Mouse (Mus musculus) forebrain, embryonic 13.5 days (tissue): ENCODE results near the gene Olfr1022. TPM values are rescaled to one million over a fixed set of nuclear protein-coding genes. Genes with fewer than 3 reads are reported as not detected.

ENCODE experiments used
- ATAC-seq: fragments of 200-750 bp; cut with Nextera tagmentation; 2 replicates; pipeline ENCODE4 v1.8.0; 2017
- H3K27ac ChIP-seq: fragments of 300-500 bp; sonication (generic); 2 replicates; pipeline ENCODE4 v1.5.1; 2015; ENCODE audit warnings: inconsistent platforms, mild to moderate bottlenecking, moderate library complexity
- H3K27me3 ChIP-seq: fragments of 300-500 bp; sonication (generic); 2 replicates; pipeline ENCODE4 v1.6.1; 2015; ENCODE audit warnings: mild to moderate bottlenecking, inconsistent platforms
- H3K36me3 ChIP-seq: fragments of 300-500 bp; sonication (generic); 2 replicates; pipeline ENCODE4 v1.6.1; 2015; ENCODE audit warnings: mild to moderate bottlenecking, inconsistent platforms; ENCODE audit not compliant: poor library complexity, severe bottlenecking
- H3K4me1 ChIP-seq: fragments of 300-500 bp; sonication (generic); 2 replicates; pipeline ENCODE4 v1.6.1; 2015; ENCODE audit warnings: inconsistent platforms
- H3K4me2 ChIP-seq: fragments of 300-500 bp; sonication (generic); 2 replicates; pipeline ENCODE4 v1.6.1; 2015; ENCODE audit warnings: inconsistent platforms, mild to moderate bottlenecking, moderate library complexity
- H3K4me3 ChIP-seq: fragments of 300-500 bp; sonication (generic); 2 replicates; pipeline ENCODE4 v1.5.1; 2015; ENCODE audit warnings: mild to moderate bottlenecking, inconsistent platforms
- H3K9ac ChIP-seq: fragments of 300-500 bp; sonication (generic); 2 replicates; pipeline ENCODE4 v1.6.1; 2015; ENCODE audit warnings: mild to moderate bottlenecking, inconsistent platforms
- H3K9me3 ChIP-seq: fragments of 300-500 bp; sonication (generic); replicated peaks from 2 replicates; pipeline ENCODE4 v1.6.1; 2016; ENCODE audit warnings: inconsistent platforms
- WGBS: fragments of 180-500 bp; shearing (Covaris S2); methylation state at CpG from one replicate; pipeline ENCODE4 v1.1.7; 2015; 5-methylcytosine and 5-hydroxymethylcytosine counted together
- polyA plus RNA-seq: library from polyadenylated mRNA; unstranded; fragments of >200 nt; fragmentation: Nextera tagmentation; extraction: Ambion mirVana; gene quantifications from 2 replicates; pipeline ENCODE4 v1.2.1, GENCODE M21; 2015

The Olfr1022 gene
- polyA plus RNA-seq = not detected in 2 replicates

DNA sequence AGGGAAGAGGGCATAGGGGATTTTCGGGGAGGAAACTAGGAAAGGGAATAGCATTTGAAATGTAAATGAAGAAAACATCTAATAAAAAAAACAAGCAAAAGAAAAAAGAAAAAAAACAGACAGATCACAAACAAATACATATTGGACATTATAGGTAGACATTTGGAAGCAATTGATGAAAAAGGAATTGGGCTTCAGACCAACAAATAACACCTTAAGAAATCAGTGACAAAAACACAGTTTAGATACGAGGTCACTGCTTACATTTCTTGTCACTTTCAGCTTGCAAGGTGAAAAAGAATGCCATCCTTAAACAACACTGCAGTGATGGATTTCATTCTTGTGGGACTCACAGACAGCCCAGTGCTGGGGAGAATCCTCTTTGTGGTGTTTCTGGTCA is at the start of gene Olfr1022:
Gene Olfr1022 (plus strand): TSS at position 301 of the 400 bp plus-strand sequence.
- WGBS = 67% methylated on average over 2 of the region's 2 CpGs
- no peak for ATAC-seq

DNA sequence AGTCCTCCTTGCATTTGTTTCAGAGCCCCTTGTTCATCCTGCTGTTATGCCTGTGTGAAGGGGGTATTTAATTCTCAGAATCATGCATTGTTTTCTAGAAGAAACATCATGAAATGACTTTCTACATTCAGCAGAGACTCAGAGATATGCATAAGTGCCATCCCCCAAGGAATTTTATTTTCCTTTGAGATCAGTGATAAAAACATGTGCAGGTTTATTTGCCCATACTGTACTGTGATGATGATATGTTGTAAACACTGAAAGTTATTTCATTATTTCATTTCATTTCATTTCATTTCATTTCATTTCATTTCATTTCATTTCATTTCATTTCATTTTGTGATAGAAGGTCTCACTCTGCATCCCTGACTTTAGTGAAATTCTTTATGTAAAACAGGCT is 23.0 kb upstream of the Olfr1022 start, which contains the start of gene Olfr1019:
Gene Olfr1019 (minus strand): TSS at position 101 of the 400 bp plus-strand sequence.
- Histone ChIP-seq H3K9ac (no peak within 1 kb of the TSS), H3K4me2 (no peak within 1 kb of the TSS), H3K4me1 (no peaks in the 10 kb centered on the region), H3K27ac (no peak within 1 kb of the TSS), H3K27me3 (no peaks in the 10 kb centered on the region), H3K36me3 (no peaks in the 10 kb centered on the region), H3K4me3 (no peak within 1 kb of the TSS), H3K9me3 (no peaks in the 10 kb centered on the region)
- no peak for ATAC-seq

More for the DNA sequence above, at the start of gene Olfr1022:
- Histone ChIP-seq H3K4me2 (no peak within 1 kb of the TSS), H3K27me3 (no peaks in the 10 kb centered on the region), H3K9me3 (no peaks in the 10 kb centered on the region), H3K36me3 (no peaks in the 10 kb centered on the region), H3K4me3 (no peak within 1 kb of the TSS), H3K9ac (no peak within 1 kb of the TSS), H3K27ac (no peak within 1 kb of the TSS), H3K4me1 (no peaks in the 10 kb centered on the region)

DNA sequence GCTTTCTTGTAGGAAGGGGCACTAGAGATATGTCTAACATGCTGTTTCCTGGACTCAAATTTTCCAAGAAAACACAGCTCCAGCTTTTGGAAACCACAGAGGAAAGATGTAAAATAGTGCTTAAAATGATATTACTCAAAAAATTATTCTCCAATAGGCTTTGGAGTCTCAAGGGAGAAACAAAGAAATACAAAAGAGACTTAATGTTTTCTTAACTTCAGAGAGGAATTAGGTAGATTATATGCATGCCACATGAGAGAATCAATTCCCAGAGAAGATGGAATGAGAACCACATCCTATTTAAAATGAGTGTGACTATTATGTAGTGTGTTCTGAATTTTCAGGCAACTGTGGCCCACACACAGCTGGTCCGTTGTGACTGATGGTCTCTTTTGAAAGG is 21.7 kb upstream of the Olfr1022 start, which contains the start of gene Olfr1020:
Gene Olfr1020 (plus strand): TSS at position 301 of the 400 bp plus-strand sequence.
- ATAC-seq = no peak
- Histone ChIP-seq H3K4me3 (no peak within 1 kb of the TSS), H3K36me3 (no peaks in the 10 kb centered on the region), H3K4me2 (no peak within 1 kb of the TSS), H3K4me1 (no peaks in the 10 kb centered on the region), H3K27me3 (no peaks in the 10 kb centered on the region), H3K9ac (no peak within 1 kb of the TSS), H3K9me3 (no peaks in the 10 kb centered on the region), H3K27ac (no peak within 1 kb of the TSS)
- 91% methylated on average over 1 of the region's 1 CpGs for WGBS

DNA sequence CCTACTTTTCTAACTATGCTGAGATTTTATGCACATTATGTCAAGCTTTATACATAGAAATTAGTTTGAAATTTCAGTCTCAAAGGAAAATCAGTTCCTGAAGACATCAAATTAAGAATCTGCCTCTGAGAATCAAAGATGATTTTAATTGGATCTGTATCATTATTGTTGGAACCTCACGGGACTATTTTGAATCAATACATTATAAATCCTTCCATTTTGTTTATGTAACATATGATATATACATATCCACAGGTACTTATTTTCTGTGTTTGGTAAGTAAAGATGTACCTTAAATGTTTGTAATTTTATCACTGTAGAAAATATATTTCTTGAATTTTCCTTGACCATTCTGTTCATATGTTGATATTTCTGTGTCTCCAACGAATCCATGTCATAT is 16.9 kb downstream of the Olfr1022 start, which contains the start of gene Olfr1023:
Gene Olfr1023 (plus strand): TSS at position 301 of the 400 bp plus-strand sequence.
- 75% methylated on average over 2 of the region's 2 CpGs for WGBS
- Histone ChIP-seq H3K4me3 (no peak within 1 kb of the TSS), H3K27me3 (no peaks in the 10 kb centered on the region), H3K9ac (no peak within 1 kb of the TSS), H3K27ac (no peak within 1 kb of the TSS), H3K4me1 (no peaks in the 10 kb centered on the region), H3K9me3 (no peaks in the 10 kb centered on the region), H3K36me3 (no peaks in the 10 kb centered on the region), H3K4me2 (no peak within 1 kb of the TSS)
- no peak for ATAC-seq

DNA sequence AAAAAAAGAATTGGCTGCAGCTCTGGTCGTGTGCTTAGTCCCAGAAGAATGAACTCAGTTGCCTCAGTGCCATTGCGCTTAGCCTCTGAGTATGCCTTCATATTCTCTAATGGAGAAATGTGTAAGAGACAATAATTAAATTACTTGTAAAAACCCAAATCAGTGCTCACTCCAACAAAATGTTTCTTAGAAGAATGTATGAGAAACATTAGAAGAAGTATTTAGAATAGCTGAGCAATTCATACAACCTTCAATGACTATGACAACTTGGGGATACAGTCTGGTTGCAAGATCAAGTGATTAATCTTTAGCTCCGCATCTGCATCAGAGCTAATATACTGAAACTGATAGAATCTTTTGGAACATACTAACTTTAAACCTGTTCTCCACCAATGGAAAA is 36.6 kb downstream of the Olfr1022 start, which contains the start of gene Olfr1024:
Gene Olfr1024 (minus strand): TSS at position 101 of the 400 bp plus-strand sequence.
- Histone ChIP-seq H3K9ac (no peak within 1 kb of the TSS), H3K9me3 (no peaks in the 10 kb centered on the region)
- WGBS = 85% methylated on average over 3 of the region's 3 CpGs

DNA sequence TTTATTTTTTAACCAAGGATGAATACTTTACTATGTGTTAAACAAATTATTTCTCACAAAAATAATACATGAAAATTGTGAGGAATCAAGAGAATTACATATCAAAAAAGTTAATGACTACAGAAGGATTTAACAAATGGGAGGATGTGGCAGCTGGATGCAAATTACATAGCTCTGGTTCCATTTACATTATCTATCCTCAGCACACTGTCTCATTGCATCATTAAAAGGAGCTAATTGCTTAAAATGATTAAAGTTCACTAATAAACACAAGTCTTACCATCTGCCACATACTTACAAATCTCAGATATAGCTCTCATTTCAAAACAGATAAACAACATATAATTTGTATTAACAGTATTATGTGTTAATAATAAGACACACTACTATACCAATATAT is 44.8 kb downstream of the Olfr1022 start:
- Histone ChIP-seq H3K9me3 (no peaks in the 10 kb centered on the region), H3K9ac (no peak overlapping the region), H3K27ac (no peak overlapping the region), H3K27me3 (no peaks in the 10 kb centered on the region), H3K36me3 (no peaks in the 10 kb centered on the region), H3K4me3 (no peak overlapping the region), H3K4me2 (no peak overlapping the region), H3K4me1 (no peaks in the 10 kb centered on the region)
- ATAC-seq = peak; percentile 58; the same call in 1 of the 2 replicates

More for the DNA sequence above, 36.6 kb downstream of the Olfr1022 start, which contains the start of gene Olfr1024:
- H3K36me3 ChIP-seq = no peaks in the 10 kb centered on the region
- no peak within 1 kb of the TSS for H3K4me2 ChIP-seq
- no peaks in the 10 kb centered on the region for H3K4me1 ChIP-seq
- no peaks in the 10 kb centered on the region for H3K27me3 ChIP-seq
- H3K4me3 ChIP-seq = no peak within 1 kb of the TSS
- ATAC-seq = no peak
- H3K27ac ChIP-seq = no peak within 1 kb of the TSS

DNA sequence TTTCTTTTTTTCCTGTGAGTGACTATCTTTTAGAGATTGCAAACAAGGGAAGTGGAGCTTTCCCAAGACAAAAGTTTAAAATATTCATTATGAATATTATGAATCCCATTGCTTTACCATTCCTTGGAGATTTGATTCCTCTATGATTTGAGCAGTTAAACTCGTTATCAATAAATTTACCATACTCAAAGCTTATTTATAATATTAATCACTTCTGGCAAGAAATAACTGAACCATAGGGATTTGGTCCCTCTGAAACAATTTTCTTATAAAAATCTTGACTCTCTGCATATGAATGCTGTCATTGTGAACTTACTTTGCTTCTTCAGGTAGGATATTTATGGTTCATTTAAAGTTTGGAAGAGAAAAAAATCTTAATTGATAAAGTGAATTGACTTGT is 46.5 kb downstream of the Olfr1022 start, which contains the start of gene Olfr1025-ps1:
Gene Olfr1025-ps1 (plus strand): TSS at position 301 of the 400 bp plus-strand sequence.
- no peak within 1 kb of the TSS for H3K4me2 ChIP-seq

More for the DNA sequence above, 46.5 kb downstream of the Olfr1022 start, which contains the start of gene Olfr1025-ps1:
- H3K27ac ChIP-seq = no peak within 1 kb of the TSS
- no peak within 1 kb of the TSS for H3K9ac ChIP-seq
- no peak for ATAC-seq
- H3K9me3 ChIP-seq = no peaks in the 10 kb centered on the region
- H3K4me3 ChIP-seq = no peak within 1 kb of the TSS
- no peaks in the 10 kb centered on the region for H3K27me3 ChIP-seq
- 67% methylated on average over 1 of the region's 1 CpGs for WGBS
- no peaks in the 10 kb centered on the region for H3K36me3 ChIP-seq
- no peaks in the 10 kb centered on the region for H3K4me1 ChIP-seq

Other genes with a start within 250 kb of the Olfr1022 start
- gene Olfr1002, start 217.9 kb upstream of the Olfr1022 start, polyA plus RNA-seq = not detected in 2 replicates
- not detected in 2 replicates for gene Olfr154, start 204.1 kb upstream of the Olfr1022 start, polyA plus RNA-seq
- gene Olfr1006, start 189.8 kb upstream of the Olfr1022 start, polyA plus RNA-seq = not detected in 2 replicates
- not detected in 2 replicates for gene Olfr1008, start 179.2 kb upstream of the Olfr1022 start, polyA plus RNA-seq
- not detected in 2 replicates for gene Olfr1009, start 153.2 kb upstream of the Olfr1022 start, polyA plus RNA-seq
- gene Olfr1012, start 105.8 kb upstream of the Olfr1022 start, polyA plus RNA-seq = not detected in 2 replicates
- not detected in 2 replicates for gene Olfr1013, start 101.5 kb upstream of the Olfr1022 start, polyA plus RNA-seq
- gene Olfr1014, start 95.9 kb upstream of the Olfr1022 start, polyA plus RNA-seq = not detected in 2 replicates
- not detected in 2 replicates for gene Olfr1015, start 86.6 kb upstream of the Olfr1022 start, polyA plus RNA-seq
- not detected in 2 replicates for gene Olfr1016, start 66.0 kb upstream of the Olfr1022 start, polyA plus RNA-seq
- not detected in 2 replicates for gene Olfr1018, start 50.1 kb upstream of the Olfr1022 start, polyA plus RNA-seq
- gene Olfr1019, start 23.1 kb upstream of the Olfr1022 start, polyA plus RNA-seq = not detected in 2 replicates
- not detected in 2 replicates for gene Olfr1020, start 21.6 kb upstream of the Olfr1022 start, polyA plus RNA-seq
- gene Olfr1023, start 17.0 kb downstream of the Olfr1022 start, polyA plus RNA-seq = not detected in 2 replicates
- gene Olfr1024, start 36.5 kb downstream of the Olfr1022 start, polyA plus RNA-seq = not detected in 2 replicates
- gene Olfr1025-ps1, start 46.6 kb downstream of the Olfr1022 start, polyA plus RNA-seq = not detected in 2 replicates
- not detected in 2 replicates for gene Olfr1026, start 53.0 kb downstream of the Olfr1022 start, polyA plus RNA-seq
- gene Olfr1028, start 81.8 kb downstream of the Olfr1022 start, polyA plus RNA-seq = not detected in 2 replicates
- gene Olfr1029, start 105.3 kb downstream of the Olfr1022 start, polyA plus RNA-seq = not detected in 2 replicates
- not detected in 2 replicates for gene Olfr1030, start 110.7 kb downstream of the Olfr1022 start, polyA plus RNA-seq
- not detected in 2 replicates for gene Olfr1031, start 121.7 kb downstream of the Olfr1022 start, polyA plus RNA-seq
- not detected in 2 replicates for gene Olfr1032, start 136.9 kb downstream of the Olfr1022 start, polyA plus RNA-seq
- not detected in 2 replicates for gene Olfr1033, start 152.0 kb downstream of the Olfr1022 start, polyA plus RNA-seq
- gene Olfr1034, start 177.3 kb downstream of the Olfr1022 start, polyA plus RNA-seq = not detected in 2 replicates
- not detected in 2 replicates for gene Olfr1036, start 205.4 kb downstream of the Olfr1022 start, polyA plus RNA-seq
- not detected in 2 replicates for gene Olfr1037, start 218.8 kb downstream of the Olfr1022 start, polyA plus RNA-seq